Mouse (Mus musculus) lung, adult 2 months (tissue): ENCODE data around the gene Myl6b.

Source experiments
- CTCF ChIP-seq: fragments of 200-500 bp; IDR thresholded peaks from 2 replicates; pipeline ENCODE4 v1.5.1; 2011; ENCODE audit warnings: mild to moderate bottlenecking, low read length, control low read depth; ENCODE audit not compliant: insufficient read depth
- POLR2A ChIP-seq: fragments of 200-500 bp; IDR thresholded peaks from 2 replicates; pipeline ENCODE4 v1.6.1; 2011; ENCODE audit warnings: low read depth, mild to moderate bottlenecking, control low read depth, low read length, borderline replicate concordance; ENCODE audit errors: extremely low read depth

- TF ChIP-seq POLR2A (no peak), CTCF (no peak)
These were observed 2.6 kb downstream of the Myl6b start for GRCm38 (mm10) chr10:128495903-128496302.
